Mouse (Mus musculus): Measurements from ENCODE around the gene Gm128.

The Gm128 gene

GRCm38 (mm10) chr3:95199101-95199500 lies 42.3 kb downstream of the Gm128 start:
- no peak for DNase-seq (ENCODE audit: low read depth, low spot score)

GRCm38 (mm10) chr3:95195772-95196171 lies 45.6 kb downstream of the Gm128 start:
- DNase-seq (ENCODE audit: low read depth, low spot score), result no peak

- no peak for DNase-seq (ENCODE audit: low read depth, low spot score)
These were observed 46.7 kb downstream of the Gm128 start for GRCm38 (mm10) chr3:95194721-95195135.
